Mouse (Mus musculus) heart, postnatal 0 days (tissue): Measurements from ENCODE around the gene Fcnb. TPM values are rescaled to one million over a fixed set of nuclear protein-coding genes. Genes with fewer than 3 reads are reported as not detected.

ENCODE experiments used
- ATAC-seq: fragments of 200-750 bp; cut with Nextera tagmentation; 2 replicates; pipeline ENCODE4 v1.8.0; 2017; ENCODE audit warnings: low read depth, moderate number of reproducible peaks, moderate library complexity; ENCODE audit not compliant: insufficient read depth
- DNase-seq: peaks from one replicate; pipeline ENCODE4 v3.0.0-alpha.2; 2016; ENCODE audit warnings: low spot score
- H3K27ac ChIP-seq: fragments of 300-500 bp; sonication (generic); 2 replicates; pipeline ENCODE4 v1.5.1; 2014; ENCODE audit warnings: low read depth, mild to moderate bottlenecking
- H3K27me3 ChIP-seq: fragments of 300-500 bp; sonication (generic); 2 replicates; pipeline ENCODE4 v1.6.1; 2014; ENCODE audit warnings: low read length, mixed read lengths; ENCODE audit not compliant: control insufficient read depth, insufficient read depth
- H3K36me3 ChIP-seq: fragments of 300-500 bp; sonication (generic); replicated peaks from 2 replicates; pipeline ENCODE4 v1.6.1; 2014; ENCODE audit warnings: low read length, mixed read lengths; ENCODE audit not compliant: control insufficient read depth, insufficient read depth
- H3K4me1 ChIP-seq: fragments of 300-500 bp; sonication (generic); 2 replicates; pipeline ENCODE4 v1.6.1; 2014; ENCODE audit warnings: antibody characterized with exemption; ENCODE audit not compliant: control insufficient read depth, insufficient read depth
- H3K4me2 ChIP-seq: fragments of 300-500 bp; sonication (generic); 2 replicates; pipeline ENCODE4 v1.6.1; 2014; ENCODE audit warnings: low read depth, mild to moderate bottlenecking, low read length, moderate library complexity
- H3K4me3 ChIP-seq: fragments of 300-500 bp; sonication (generic); 2 replicates; pipeline ENCODE4 v1.5.1; 2014; ENCODE audit warnings: low read depth, low read length
- H3K9ac ChIP-seq: fragments of 300-500 bp; sonication (generic); replicated peaks from 2 replicates; pipeline ENCODE4 v1.6.1; 2014; ENCODE audit warnings: low read depth, low read length, mixed read lengths
- H3K9me3 ChIP-seq: fragments of 300-500 bp; sonication (generic); replicated peaks from 2 replicates; pipeline ENCODE4 v1.6.1; 2016; ENCODE audit warnings: low read length; ENCODE audit not compliant: control insufficient read depth
- CTCF ChIP-seq: IDR thresholded peaks from 2 replicates; pipeline ENCODE4 v1.5.1; 2016; ENCODE audit warnings: antibody characterized with exemption, control low read depth, low read depth
- EP300 ChIP-seq: IDR thresholded peaks from 2 replicates; pipeline ENCODE4 v1.6.1; 2016; ENCODE audit warnings: antibody characterized with exemption, low read depth
- WGBS: fragments of 180-500 bp; shearing (Covaris S2); extraction: QIAGEN DNeasy Blood & Tissue Kit; methylation state at CpG from one replicate; pipeline ENCODE4 v1.1.7; 2014; 5-methylcytosine and 5-hydroxymethylcytosine counted together
- polyA plus RNA-seq: library from polyadenylated mRNA; unstranded; fragments of >200 nt; fragmentation: Nextera tagmentation; extraction: Ambion mirVana; gene quantifications from 2 replicates; pipeline ENCODE4 v1.2.1, GENCODE M21; 2015
- total RNA-seq: library from RNA; depleted of rRNA; stranded (reverse); fragments of >200 nt; gene quantifications from 2 replicates; pipeline ENCODE4 v1.2.3, GENCODE M21; 2014; ENCODE audit warnings: low replicate concordance

Gene Fcnb
- total and polyA plus RNA-seq, 2 experiments from 2014 or later: not detected

- H3K4me1 ChIP-seq: 0 out of 2 replicates have a peak, but pooled peaks cover under 1% of the 10 kb centered on the region
- no peak overlapping the region for H3K9ac ChIP-seq
- 47% methylated on average over 2 of the region's 2 CpGs for WGBS
- H3K9me3 ChIP-seq: no peaks in the 10 kb centered on the region
- peaks cover 11% of the 10 kb centered on the region; the same call in 1 of the 2 replicates for H3K27me3 ChIP-seq
- no peak for ATAC-seq
- H3K27ac ChIP-seq: no peak overlapping the region
- no peak for DNase-seq
- no peaks in the 10 kb centered on the region for H3K36me3 ChIP-seq
- H3K4me2 ChIP-seq: no peak overlapping the region
- H3K4me3 ChIP-seq: no peak overlapping the region
- TF ChIP-seq CTCF (no peak), EP300 (no peak)
Observed at GRCm38 (mm10) chr2:28103653-28104052, 19.0 kb upstream of the Fcnb start.

DNA sequence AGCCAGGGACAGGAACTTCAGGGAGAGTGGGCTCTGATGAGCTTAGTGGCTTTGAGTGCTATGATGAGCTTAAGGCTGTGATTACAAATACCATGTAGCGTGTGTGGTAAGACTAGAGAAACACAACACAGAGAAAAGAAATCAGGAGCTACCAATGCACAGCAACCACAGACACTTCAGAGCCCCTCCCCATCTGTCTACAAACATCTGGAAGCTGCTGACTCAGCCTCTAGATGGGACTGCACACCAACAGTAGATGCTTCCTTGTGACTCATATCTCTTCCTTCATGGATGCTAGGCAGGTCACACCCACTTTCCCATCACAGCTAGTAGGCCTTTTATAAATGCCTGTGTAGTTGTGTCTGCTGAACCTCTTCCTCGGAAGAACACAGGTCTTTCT lies 17.2 kb upstream of the Fcnb start:
- no peak for DNase-seq
- Histone ChIP-seq H3K9me3 (no peaks in the 10 kb centered on the region), H3K4me3 (no peak overlapping the region), H3K27me3 (peaks cover 11% of the 10 kb centered on the region; the same call in 1 of the 2 replicates), H3K4me1 (0 out of 2 replicates have a peak, but pooled peaks cover 3% of the 10 kb centered on the region), H3K36me3 (no peaks in the 10 kb centered on the region), H3K9ac (no peak overlapping the region), H3K4me2 (no peak overlapping the region), H3K27ac (no peak overlapping the region)
- 95% methylated on average over 2 of the region's 2 CpGs for WGBS
- ATAC-seq: no peak
- no peak for TF ChIP-seq EP300
- TF ChIP-seq CTCF: no peak

GRCm38 (mm10) chr2:28100796-28101483 lies 16.3 kb upstream of the Fcnb start:
- Histone ChIP-seq H3K4me1 (0 out of 2 replicates have a peak, but pooled peaks cover 3% of the 10 kb centered on the region), H3K27ac (no peak overlapping the region), H3K4me3 (no peak overlapping the region), H3K36me3 (no peaks in the 10 kb centered on the region), H3K27me3 (peaks cover 11% of the 10 kb centered on the region; the same call in 1 of the 2 replicates), H3K9me3 (no peaks in the 10 kb centered on the region), H3K9ac (no peak overlapping the region), H3K4me2 (no peak overlapping the region)
- ATAC-seq (no peak), DNase-seq (no peak)
- TF ChIP-seq CTCF: no peak
- TF ChIP-seq EP300: no peak
- 59% methylated on average over 9 of the region's 9 CpGs for WGBS

DNA sequence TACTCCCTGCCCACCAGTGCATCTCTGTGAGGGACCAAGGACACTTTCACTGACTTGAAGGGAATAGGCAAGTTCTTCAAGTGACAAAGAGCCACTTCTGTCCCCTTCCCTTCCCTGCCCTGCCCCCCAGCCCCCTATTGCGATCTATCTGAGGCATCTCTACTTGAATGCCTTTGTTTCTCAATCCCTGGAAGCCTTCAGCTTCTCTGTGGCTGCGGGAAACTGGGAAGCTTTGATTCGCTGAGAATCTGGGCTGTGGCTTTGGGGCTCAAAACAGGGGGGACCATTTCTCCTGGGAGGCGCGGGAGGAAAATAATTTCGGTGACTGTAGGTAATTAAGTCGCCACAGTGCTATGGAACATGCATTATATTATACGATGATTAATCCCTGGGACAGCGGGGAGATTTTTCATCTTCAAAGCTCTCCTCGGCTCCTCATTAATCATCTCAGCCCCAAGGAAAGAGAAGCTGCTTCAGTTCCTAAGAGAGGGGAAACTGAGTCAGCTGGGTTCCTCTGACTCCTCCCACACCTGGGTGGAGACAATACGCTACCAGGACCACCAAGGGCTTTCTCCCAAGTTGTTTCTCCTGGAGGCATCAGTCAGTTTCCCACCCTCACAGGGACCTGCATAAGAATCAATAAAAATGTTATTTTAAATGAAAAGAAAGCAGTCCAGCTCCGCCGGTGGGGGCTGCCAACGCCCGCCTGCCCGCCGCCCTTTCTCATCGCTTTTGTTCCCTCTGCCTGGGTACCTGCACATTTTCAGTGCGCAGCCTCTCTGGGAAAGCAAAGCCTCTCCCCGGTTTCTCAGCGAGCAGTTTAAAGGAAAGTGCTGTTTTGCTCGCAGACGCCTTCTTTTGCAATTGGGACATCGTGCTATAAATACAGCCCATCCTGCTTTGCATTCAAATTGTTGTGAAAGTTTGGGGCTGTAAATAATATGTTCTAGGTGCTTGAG lies 14.1 kb upstream of the Fcnb start:
- TF ChIP-seq CTCF (no peak), EP300 (no peak)
- no peak for DNase-seq
- no peak for ATAC-seq
- Histone ChIP-seq H3K9ac (no peak overlapping the region), H3K4me2 (peak overlapping the region; percentile 17), H3K27ac (no peak overlapping the region), H3K4me3 (0 out of 2 replicates have a peak overlapping the region, but pooled peaks have one; percentile 7), H3K36me3 (no peaks in the 10 kb centered on the region), H3K9me3 (no peaks in the 10 kb centered on the region), H3K4me1 (0 out of 2 replicates have a peak, but pooled peaks cover 3% of the 10 kb centered on the region), H3K27me3 (peaks cover 11% of the 10 kb centered on the region; the same call in 1 of the 2 replicates)
- 15% methylated on average over 24 of the region's 24 CpGs for WGBS

GRCm38 (mm10) chr2:28096751-28097309 lies 12.1 kb upstream of the Fcnb start:
- H3K4me3 ChIP-seq: no peak overlapping the region
- WGBS: 75% methylated on average over 6 of the region's 6 CpGs
- no peaks in the 10 kb centered on the region for H3K36me3 ChIP-seq
- TF ChIP-seq CTCF (no peak), EP300 (no peak)
- no peak overlapping the region for H3K4me2 ChIP-seq
- no peak overlapping the region for H3K27ac ChIP-seq
- 0 out of 2 replicates have a peak, but pooled peaks cover 3% of the 10 kb centered on the region for H3K4me1 ChIP-seq
- no peak for ATAC-seq
- no peaks in the 10 kb centered on the region for H3K9me3 ChIP-seq
- DNase-seq: no peak
- no peak overlapping the region for H3K9ac ChIP-seq
- H3K27me3 ChIP-seq: peaks cover 11% of the 10 kb centered on the region; the same call in 1 of the 2 replicates
